Mouse (Mus musculus) kidney, adult 2 months (tissue): ENCODE measurements at regions not wholly inside any gene's neighbourhood (a gene's known extent, or its start where the extent isn't known, plus 50 kb on each side); places are given as distances from the start of the nearest gene placed in this dataset.

Experiments
- CTCF ChIP-seq: fragments of 200-500 bp; conservative IDR thresholded peaks from 2 replicates; pipeline ENCODE4 v1.5.1; 2011; ENCODE audit warnings: low read depth, mild to moderate bottlenecking, control low read depth, low read length, moderate library complexity, mixed read lengths; ENCODE audit not compliant: insufficient read depth, insufficient read length
- POLR2A ChIP-seq: fragments of 200-500 bp; IDR thresholded peaks from one replicate; pipeline ENCODE4 v1.6.1; 2011; ENCODE audit warnings: low read depth, low read length, control low read depth

- TF ChIP-seq CTCF (no peak), POLR2A (no peak)
Measured at GRCm38 (mm10) chr6:95053717-95054382, 63.2 kb upstream of the Kbtbd8 start.
